Mouse (Mus musculus) embryo, embryonic 11.5 days (tissue): ENCODE results near the gene Pcdh8.

Experiments used
- DNase-seq: peaks from one replicate; pipeline ENCODE4 v3.0.0-alpha.2; 2012; ENCODE audit warnings: low read depth, low spot score

Pcdh8 gene

DNA sequence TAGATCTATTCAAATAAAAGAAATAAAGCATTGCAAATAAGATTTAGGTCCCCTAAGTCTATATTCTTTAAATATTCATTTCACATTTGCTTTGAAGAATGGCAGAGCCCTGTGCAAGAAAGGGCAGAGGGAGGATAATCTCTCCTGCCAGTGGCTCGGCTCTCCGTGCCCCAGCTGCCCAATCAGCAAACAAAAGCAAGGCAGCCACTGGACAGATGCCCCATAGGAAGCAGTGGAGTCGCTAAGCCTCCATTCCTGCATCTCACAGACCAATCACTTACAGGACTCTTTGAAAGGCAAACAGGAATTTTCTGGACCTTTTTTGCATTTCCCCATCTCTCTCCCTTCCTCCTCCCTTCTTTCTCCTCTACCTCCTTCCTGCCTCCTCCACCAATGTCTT, 17.0 kb downstream of the Pcdh8 start:
- DNase-seq: no peak

DNA sequence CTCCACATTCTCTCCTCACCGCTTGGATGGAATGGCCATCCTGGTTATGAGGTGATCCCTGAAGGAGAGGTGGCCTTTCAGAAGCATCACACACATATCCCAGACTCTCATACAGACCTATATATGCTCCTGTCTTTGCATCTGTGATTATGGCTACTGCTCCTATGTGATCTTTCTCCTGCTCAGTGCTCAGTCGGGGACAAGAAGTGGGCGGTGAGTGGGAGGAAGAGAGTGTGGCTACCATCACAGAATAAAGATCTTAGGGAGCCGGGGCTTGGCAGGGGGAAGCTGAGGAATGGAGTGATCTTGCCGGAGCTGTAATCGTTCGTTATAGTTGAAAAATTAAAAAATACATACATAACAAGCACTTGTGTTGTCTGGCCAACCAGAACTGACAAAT, 17.4 kb downstream of the Pcdh8 start:
- no peak for DNase-seq

DNA sequence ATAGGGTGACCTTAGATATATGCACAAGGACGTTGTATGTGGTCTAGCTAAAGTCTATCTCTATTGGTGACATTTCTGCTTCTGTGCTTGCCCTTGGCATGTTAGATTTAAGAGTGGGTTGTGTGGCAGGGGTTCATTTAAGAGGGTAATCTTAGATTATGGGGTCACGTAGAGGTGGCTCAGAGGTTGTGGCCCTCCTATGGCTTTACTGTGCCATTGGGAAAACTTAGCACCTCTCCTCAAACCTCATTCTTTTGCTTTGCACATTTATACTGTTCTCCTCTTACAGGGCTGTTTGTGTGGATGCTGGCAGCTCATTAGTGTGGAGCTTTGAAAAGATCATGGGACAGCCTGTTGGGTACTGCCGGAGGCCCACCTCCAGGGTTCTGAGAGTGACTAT, 30.6 kb downstream of the Pcdh8 start:
- no peak for DNase-seq

DNA sequence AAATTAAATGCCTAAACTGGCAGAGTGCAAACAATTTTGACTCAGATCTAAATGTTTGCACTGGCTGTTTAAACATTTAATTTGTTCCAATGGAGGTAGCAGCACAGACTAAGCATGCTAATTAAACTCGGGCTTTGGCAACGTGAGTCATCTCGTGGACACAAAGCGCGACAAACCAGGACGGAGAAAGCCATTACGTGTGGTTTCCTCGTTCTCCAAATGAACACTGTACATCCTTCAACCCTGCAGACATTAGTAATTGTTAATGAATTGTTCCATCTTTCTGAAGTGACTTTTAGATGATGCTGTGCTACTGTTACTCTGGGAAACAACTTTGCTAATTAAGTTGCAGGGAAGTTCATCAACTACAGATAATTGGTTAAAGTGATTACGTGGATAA, 32.7 kb downstream of the Pcdh8 start:
- no peak for DNase-seq

DNA sequence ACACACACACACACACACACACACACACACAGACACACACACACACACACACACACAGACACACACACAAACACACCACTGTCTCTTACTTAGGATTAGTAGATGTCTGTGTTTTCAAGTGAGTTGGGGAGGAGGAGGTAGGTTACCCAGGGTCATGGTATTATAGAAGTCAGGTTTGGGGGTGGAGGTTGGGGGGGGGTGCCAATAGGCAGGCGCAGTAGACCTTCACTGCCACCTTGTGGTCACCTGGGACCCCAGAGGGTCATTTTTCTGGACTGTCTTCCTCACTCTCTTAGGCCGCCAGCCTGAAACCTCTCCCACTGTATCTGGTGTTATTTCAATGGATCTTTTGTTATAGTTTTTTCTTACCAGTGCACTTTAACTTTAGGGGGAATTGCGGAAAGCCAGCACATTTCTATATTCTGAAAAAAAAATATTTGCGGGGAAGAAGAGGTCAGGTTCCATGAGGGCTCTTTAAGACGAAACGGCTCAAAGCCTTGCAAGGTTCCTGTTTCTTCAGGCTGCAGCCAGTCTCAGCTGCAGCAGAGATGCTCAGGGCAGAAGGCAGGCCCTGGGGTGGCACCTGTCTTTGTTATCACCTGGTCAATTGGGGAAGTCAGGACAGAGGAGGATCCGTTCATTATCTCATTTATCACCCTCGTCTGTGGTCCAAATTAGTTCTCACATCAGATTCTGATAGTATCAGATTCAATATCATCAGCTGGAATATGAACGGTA, 33.3 kb downstream of the Pcdh8 start:
- no peak for DNase-seq

DNA sequence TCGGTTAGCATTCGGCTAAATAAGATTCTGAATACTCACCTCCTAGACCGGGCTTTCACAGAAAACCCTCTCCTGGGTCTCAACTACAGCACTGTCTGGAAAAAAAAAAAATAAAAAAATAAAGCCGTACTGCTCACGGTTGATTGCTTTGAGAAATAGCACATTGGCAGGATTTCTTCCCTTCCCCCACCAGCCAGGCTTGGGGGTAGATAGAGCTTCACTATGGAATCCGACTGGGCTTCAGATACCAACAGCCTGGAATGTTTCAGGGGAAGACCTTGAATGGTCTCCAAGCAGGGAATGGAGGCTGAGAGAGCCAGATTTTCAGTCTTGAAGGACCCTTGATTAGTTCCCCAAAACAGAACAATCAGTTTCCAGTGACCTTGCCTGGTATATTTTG, 34.3 kb downstream of the Pcdh8 start:
- DNase-seq: no peak

DNA sequence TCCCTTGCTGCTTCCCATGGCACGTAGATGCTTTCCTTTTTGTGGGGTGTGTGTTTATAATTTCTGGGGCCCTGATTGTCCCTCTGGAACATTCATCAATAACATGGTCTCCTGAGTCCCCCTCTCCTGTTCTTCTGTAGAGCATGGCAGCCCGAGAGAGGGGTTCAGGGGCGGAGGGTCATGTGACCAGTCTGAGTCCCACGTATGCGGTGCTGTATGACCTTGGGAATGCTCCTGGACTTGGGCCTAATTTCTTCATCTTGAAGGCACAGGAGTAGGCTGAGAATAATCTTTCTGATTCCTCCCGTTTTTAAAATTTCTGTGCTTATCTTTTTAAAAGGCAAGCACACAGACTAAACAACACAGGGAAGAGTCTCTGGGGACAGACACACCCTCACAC, 37.6 kb downstream of the Pcdh8 start:
- no peak for DNase-seq

DNA sequence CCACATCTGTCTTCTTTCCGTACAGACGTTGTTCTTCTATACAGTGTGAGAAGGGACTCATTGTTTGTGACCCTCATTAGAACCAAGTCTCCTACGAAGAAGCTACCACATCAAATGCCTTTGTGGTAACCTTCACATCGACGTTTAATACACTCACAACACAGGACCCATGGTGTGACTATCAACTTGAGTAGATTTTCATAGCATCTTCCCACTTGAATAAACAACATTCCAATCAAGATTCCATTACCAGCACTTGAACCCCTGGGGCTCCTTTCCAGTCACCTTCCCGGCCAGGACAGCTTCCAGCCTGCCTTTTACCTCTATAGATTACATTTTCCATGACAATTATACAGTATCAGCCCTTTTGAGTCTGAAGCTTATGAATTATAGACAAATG, 42.3 kb downstream of the Pcdh8 start:
- no peak for DNase-seq

DNA sequence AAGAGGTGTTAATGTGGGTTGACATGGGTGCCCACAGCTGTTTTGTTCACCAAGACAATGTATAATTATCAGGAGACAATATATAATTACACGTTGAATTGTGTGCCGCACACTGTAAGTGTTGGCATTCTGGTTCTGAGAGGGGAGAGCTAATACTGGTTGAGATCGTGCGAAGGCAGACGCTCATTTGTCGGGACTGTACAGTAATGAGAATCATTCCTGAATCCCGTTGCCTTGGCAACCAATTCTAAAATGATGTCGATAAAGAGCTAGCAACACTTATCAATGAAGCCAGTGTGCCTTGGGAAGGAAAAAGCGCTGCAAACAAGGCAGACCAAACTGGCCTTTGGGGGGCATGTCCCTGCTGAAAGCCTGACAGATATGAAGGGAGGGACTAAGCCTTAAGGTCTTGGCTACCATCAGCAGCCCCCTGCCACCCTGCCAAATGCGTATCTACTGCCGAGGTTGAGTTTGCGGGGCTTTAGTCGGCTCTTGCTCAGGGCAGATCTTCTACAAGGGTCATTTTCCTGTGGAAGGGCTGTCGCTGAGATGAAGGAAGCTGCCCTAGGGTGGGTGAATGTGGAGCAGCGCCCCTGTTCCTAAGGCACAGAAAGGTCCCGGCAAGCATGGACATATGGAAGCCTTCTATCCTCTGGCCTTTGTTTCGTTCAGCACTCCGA, 47.0 kb downstream of the Pcdh8 start:
- no peak for DNase-seq

DNA sequence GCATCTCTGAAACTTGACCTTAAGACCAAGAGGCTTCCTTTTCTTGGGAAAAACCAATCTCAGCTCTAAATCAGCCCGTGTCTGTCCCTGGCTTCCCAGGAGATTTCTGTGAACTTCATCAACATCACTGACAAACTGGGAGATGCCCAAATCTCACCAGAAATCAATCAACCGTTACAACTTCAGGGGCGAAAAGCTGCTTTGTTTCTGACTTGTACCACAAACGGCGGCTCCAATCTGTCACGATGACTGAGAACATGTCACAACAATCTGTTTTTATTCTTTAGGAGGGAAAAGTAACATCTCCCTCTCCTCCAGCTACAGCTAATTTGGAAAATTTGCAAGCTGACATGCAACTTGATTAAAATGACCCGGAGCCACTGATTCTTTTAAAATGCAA, 48.9 kb downstream of the Pcdh8 start:
- DNase-seq: no peak
